Mouse (Mus musculus) heart, adult 2 months (tissue): ENCODE measurements around the gene Atxn2.
"Not testable (repeated sequence)": the region's sequence is repeated elsewhere in the genome, so short reads cannot be mapped to it uniquely, and the experiment has no call there.

Experiments used
- CTCF ChIP-seq: fragments of 200-600 bp; IDR thresholded peaks from 2 replicates; pipeline ENCODE4 v1.8.1; 2022; ENCODE audit warnings: antibody characterized with exemption, mild to moderate bottlenecking, moderate library complexity
- EP300 ChIP-seq: fragments of 200-500 bp; IDR thresholded peaks from 2 replicates; pipeline ENCODE4 v1.6.1; 2011; ENCODE audit warnings: low read depth, low read length, control low read depth; ENCODE audit not compliant: insufficient read depth
- POLR2A ChIP-seq: fragments of 200-500 bp; IDR thresholded peaks from 2 replicates; pipeline ENCODE4 v1.6.1; 2011; ENCODE audit warnings: mild to moderate bottlenecking, low read depth, low read length, control low read depth; ENCODE audit not compliant: insufficient read depth

DNA sequence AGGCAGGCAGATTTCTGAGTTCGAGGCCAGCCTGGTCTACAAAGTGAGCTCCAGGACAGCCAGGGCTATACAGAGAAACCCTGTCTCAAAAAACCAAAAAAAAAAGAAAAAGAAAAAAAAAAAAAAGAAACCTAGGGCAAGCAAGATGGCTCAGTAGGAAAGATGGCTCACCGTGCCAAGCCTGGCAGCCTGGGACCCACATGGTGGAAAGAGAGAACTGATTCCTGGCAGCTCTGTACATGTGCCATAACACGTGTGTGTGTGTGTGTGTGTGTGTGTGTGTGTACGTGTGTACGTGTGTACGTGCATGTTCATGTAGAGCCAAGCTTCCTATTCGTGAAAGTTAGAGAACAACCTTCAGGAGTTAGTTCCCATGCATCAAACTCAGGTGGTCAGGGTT is 19.7 kb upstream of the Atxn2 start:
- not testable (repeated sequence) for TF ChIP-seq EP300, CTCF, POLR2A
